Mouse (Mus musculus): Measurements from ENCODE around the gene Cacng5. TPM values are rescaled to one million over a fixed set of nuclear protein-coding genes. Genes with fewer than 3 reads are reported as not detected.

Gene Cacng5
- polyA plus RNA-seq, 1 experiment from 2014 or later: 7.6 TPM

DNA sequence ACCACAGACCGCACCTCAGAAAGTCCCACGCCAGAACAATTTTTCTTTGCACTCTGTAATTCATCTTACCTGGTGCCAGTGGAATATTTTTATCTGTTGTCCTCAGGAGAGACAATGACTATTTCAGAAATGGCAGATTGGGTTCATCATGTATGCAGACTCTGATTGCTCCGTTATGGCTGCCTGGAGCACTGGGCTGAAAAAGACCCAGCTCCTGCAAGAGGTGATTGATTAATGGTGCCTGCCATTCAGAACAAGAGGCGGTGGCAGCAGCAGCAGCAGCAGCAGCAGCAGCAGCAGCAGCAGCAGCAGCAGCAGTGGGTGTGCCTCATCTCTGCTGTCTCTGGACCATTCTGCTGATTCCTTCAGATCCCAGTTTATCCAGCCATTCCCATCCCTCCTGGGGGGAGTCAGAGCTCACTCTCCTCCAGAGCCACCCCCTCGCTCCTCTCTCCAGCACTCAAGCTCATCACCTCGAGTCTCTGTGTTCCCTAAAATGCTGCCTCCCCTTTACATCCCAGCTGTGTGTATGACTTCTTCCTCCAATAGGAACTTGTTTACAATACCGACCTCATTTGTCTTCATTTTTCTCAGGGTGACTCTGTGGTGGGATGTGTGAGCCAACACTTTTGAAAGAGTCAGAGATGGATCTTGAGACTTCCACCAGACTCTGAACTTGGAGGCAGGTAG lies 81.4 kb downstream of the Cacng5 start:
- H3K36me3 ChIP-seq (ENCODE audit: control insufficient read depth, insufficient read depth, low read length): no peaks in the 10 kb centered on the region
- H3K4me1 ChIP-seq (ENCODE audit: control insufficient read depth, insufficient read depth, low read length): no peaks in the 10 kb centered on the region
- no peak overlapping the region for H3K4me2 ChIP-seq (ENCODE audit: low read length)
- no peaks in the 10 kb centered on the region for H3K9me3 ChIP-seq (ENCODE audit: control insufficient read depth, low read length)
- DNase-seq (no peak), ATAC-seq (ENCODE audit: low FRiP score, low TSS enrichment) (no peak)
- H3K9ac ChIP-seq (replicated peaks; ENCODE audit: low read length): no peak overlapping the region
- WGBS: 64% methylated on average over 7 of the region's 7 CpGs
- H3K27ac ChIP-seq (replicated peaks; ENCODE audit: low read depth, low read length): no peak overlapping the region; the same call in 1 of the 2 replicates
- no peaks in the 10 kb centered on the region for H3K27me3 ChIP-seq (ENCODE audit: control insufficient read depth, insufficient read depth, low read length)
- H3K4me3 ChIP-seq (replicated peaks; ENCODE audit: low read depth, low read length): no peak overlapping the region

Other genes starting within 250 kb of the Cacng5 start
- gene Cacng1, start 198.5 kb downstream of the Cacng5 start, polyA plus RNA-seq (2014; fragmentation: Nextera tagmentation; extraction: Ambion mirVana): 0.45 and 0.46 TPM in 2 replicates
- 66.4 and 80.5 TPM in 2 replicates for gene Cacng4, start 120.5 kb downstream of the Cacng5 start, polyA plus RNA-seq (2014; fragmentation: Nextera tagmentation; extraction: Ambion mirVana)

All from midbrain, embryonic 14.5 days (tissue).